Mouse (Mus musculus): Measurements from ENCODE around the gene Gm13275. TPM values are rescaled to one million over a fixed set of nuclear protein-coding genes. Genes with fewer than 3 reads are reported as not detected.
"Not testable (repeated sequence)": the region's sequence is repeated elsewhere in the genome, so short reads cannot be mapped to it uniquely, and the experiment has no call there.

The Gm13275 gene
- total and polyA plus RNA-seq, 3 experiments = 0.52 TPM; not detected in 2

GRCm38 (mm10) chr4:88776622-88777021 lies 17.7 kb upstream of the Gm13275 start, which contains the start of gene Gm13289:
Gm13289 (plus strand) TSS chr4:88776922.
- not testable (repeated sequence) for H3K9me3 ChIP-seq (replicated peaks; ENCODE audit: insufficient read depth, low read length); H3K27me3 ChIP-seq (ENCODE audit: control insufficient read depth in 1 of 2, insufficient read depth in 2 of 2, low read length in 2 of 2); DNase-seq (ENCODE audit: low read depth, low spot score); H3K4me3 ChIP-seq (ENCODE audit: control insufficient read depth in 1 of 2, insufficient read depth in 1 of 2, low read depth in 2 of 2, low read length in 2 of 2); H3K27ac ChIP-seq (ENCODE audit: control insufficient read depth, low read depth, low read length); H3K9ac ChIP-seq (ENCODE audit: control insufficient read depth, low read depth, low read length, poor library complexity, severe bottlenecking); H3K79me2 ChIP-seq (ENCODE audit: control insufficient read depth, insufficient read depth, low read length, poor library complexity); H3K4me1 ChIP-seq (ENCODE audit: control insufficient read depth in 1 of 2, insufficient read depth in 2 of 2, low read length in 2 of 2); H3K36me3 ChIP-seq (ENCODE audit: control insufficient read depth in 1 of 2, insufficient read depth in 2 of 2, low read length in 2 of 2)

DNA sequence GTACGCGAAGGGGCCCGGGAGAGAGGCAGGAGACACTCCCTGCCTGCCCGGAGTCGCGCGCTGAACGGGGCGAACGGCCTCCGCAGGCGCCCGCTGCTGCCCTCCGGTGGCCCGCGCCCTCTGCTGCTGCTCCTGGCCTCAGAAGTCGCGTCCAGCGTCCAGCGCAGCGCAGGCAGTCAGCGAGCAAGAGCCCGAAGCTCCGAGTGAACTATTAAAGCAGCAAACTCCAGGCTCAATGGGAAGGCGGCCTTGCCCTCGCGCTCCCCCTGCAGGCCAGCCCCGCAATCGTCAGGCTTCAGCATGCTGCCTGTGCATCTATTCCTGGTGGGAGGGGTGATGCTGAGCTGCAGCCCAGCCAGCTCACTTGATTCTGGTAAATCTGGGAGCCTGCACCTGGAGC lies 14.7 kb upstream of the Gm13275 start, which contains the start of gene Gm13272:
Gm13272 (plus strand) TSS at position 301 of the 400 bp plus-strand sequence.
- not testable (repeated sequence) for H3K4me3 ChIP-seq (ENCODE audit: control insufficient read depth in 1 of 2, insufficient read depth in 1 of 2, low read depth in 2 of 2, low read length in 2 of 2); H3K4me1 ChIP-seq (ENCODE audit: control insufficient read depth in 1 of 2, insufficient read depth in 2 of 2, low read length in 2 of 2); H3K27me3 ChIP-seq (ENCODE audit: control insufficient read depth in 1 of 2, insufficient read depth in 2 of 2, low read length in 2 of 2); H3K36me3 ChIP-seq (ENCODE audit: control insufficient read depth in 1 of 2, insufficient read depth in 2 of 2, low read length in 2 of 2); H3K9me3 ChIP-seq (replicated peaks; ENCODE audit: insufficient read depth, low read length); DNase-seq (ENCODE audit: low read depth, low spot score); H3K9ac ChIP-seq (ENCODE audit: control insufficient read depth, low read depth, low read length, poor library complexity, severe bottlenecking); H3K79me2 ChIP-seq (ENCODE audit: control insufficient read depth, insufficient read depth, low read length, poor library complexity); H3K27ac ChIP-seq (ENCODE audit: control insufficient read depth, low read depth, low read length)

GRCm38 (mm10) chr4:88780320-88780719 lies 14.0 kb upstream of the Gm13275 start:
- not testable (repeated sequence) for H3K4me1 ChIP-seq (ENCODE audit: control insufficient read depth in 1 of 2, insufficient read depth in 2 of 2, low read length in 2 of 2); DNase-seq (ENCODE audit: low read depth, low spot score); H3K4me3 ChIP-seq (ENCODE audit: control insufficient read depth in 1 of 2, insufficient read depth in 1 of 2, low read depth in 2 of 2, low read length in 2 of 2); H3K36me3 ChIP-seq (ENCODE audit: control insufficient read depth in 1 of 2, insufficient read depth in 2 of 2, low read length in 2 of 2); H3K9ac ChIP-seq (ENCODE audit: control insufficient read depth, low read depth, low read length, poor library complexity, severe bottlenecking); H3K27ac ChIP-seq (ENCODE audit: control insufficient read depth, low read depth, low read length); H3K79me2 ChIP-seq (ENCODE audit: control insufficient read depth, insufficient read depth, low read length, poor library complexity); H3K27me3 ChIP-seq (ENCODE audit: control insufficient read depth in 1 of 2, insufficient read depth in 2 of 2, low read length in 2 of 2); H3K9me3 ChIP-seq (replicated peaks; ENCODE audit: insufficient read depth, low read length)

DNA sequence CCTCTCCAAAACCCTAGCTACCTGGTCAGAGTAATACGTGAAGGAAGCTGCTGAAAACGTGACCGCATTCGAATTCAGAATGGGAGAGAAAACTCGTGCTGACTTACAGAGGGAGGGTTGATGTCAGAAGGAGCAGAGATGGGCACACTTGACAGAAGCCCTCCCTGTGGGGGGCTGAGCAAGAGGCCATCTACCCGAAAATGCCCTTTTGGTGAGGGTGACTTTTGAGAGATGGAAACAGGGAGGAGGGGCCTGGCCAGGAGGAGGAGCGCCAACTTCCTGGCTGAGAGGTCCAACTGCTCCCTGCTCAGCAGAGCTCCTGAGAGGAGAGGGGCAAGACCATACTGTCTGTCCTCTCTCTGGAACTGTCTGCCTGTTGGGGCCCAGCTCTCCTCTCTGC lies 12.5 kb upstream of the Gm13275 start, which contains the start of gene Ifnz:
Ifnz (plus strand) TSS at position 301 of the 400 bp plus-strand sequence.
- not testable (repeated sequence) for H3K9me3 ChIP-seq (replicated peaks; ENCODE audit: insufficient read depth, low read length); H3K36me3 ChIP-seq (ENCODE audit: control insufficient read depth in 1 of 2, insufficient read depth in 2 of 2, low read length in 2 of 2); H3K4me1 ChIP-seq (ENCODE audit: control insufficient read depth in 1 of 2, insufficient read depth in 2 of 2, low read length in 2 of 2); DNase-seq (ENCODE audit: low read depth, low spot score); H3K27me3 ChIP-seq (ENCODE audit: control insufficient read depth in 1 of 2, insufficient read depth in 2 of 2, low read length in 2 of 2); H3K4me3 ChIP-seq (ENCODE audit: control insufficient read depth in 1 of 2, insufficient read depth in 1 of 2, low read depth in 2 of 2, low read length in 2 of 2); H3K9ac ChIP-seq (ENCODE audit: control insufficient read depth, low read depth, low read length, poor library complexity, severe bottlenecking); H3K27ac ChIP-seq (ENCODE audit: control insufficient read depth, low read depth, low read length); H3K79me2 ChIP-seq (ENCODE audit: control insufficient read depth, insufficient read depth, low read length, poor library complexity)

GRCm38 (mm10) chr4:88782335-88782734 lies 12.0 kb upstream of the Gm13275 start:
- not testable (repeated sequence) for H3K9me3 ChIP-seq (replicated peaks; ENCODE audit: insufficient read depth, low read length); H3K36me3 ChIP-seq (ENCODE audit: control insufficient read depth in 1 of 2, insufficient read depth in 2 of 2, low read length in 2 of 2); H3K27ac ChIP-seq (ENCODE audit: control insufficient read depth, low read depth, low read length); H3K4me1 ChIP-seq (ENCODE audit: control insufficient read depth in 1 of 2, insufficient read depth in 2 of 2, low read length in 2 of 2); H3K79me2 ChIP-seq (ENCODE audit: control insufficient read depth, insufficient read depth, low read length, poor library complexity); DNase-seq (ENCODE audit: low read depth, low spot score); H3K27me3 ChIP-seq (ENCODE audit: control insufficient read depth in 1 of 2, insufficient read depth in 2 of 2, low read length in 2 of 2); H3K9ac ChIP-seq (ENCODE audit: control insufficient read depth, low read depth, low read length, poor library complexity, severe bottlenecking); H3K4me3 ChIP-seq (ENCODE audit: control insufficient read depth in 1 of 2, insufficient read depth in 1 of 2, low read depth in 2 of 2, low read length in 2 of 2)

GRCm38 (mm10) chr4:88785409-88785808 lies 8.9 kb upstream of the Gm13275 start, which contains the start of gene Gm13276:
Gm13276 (plus strand) TSS chr4:88785709.
- not testable (repeated sequence) for H3K27me3 ChIP-seq (ENCODE audit: control insufficient read depth in 1 of 2, insufficient read depth in 2 of 2, low read length in 2 of 2); H3K9me3 ChIP-seq (replicated peaks; ENCODE audit: insufficient read depth, low read length); H3K79me2 ChIP-seq (ENCODE audit: control insufficient read depth, insufficient read depth, low read length, poor library complexity); H3K4me1 ChIP-seq (ENCODE audit: control insufficient read depth in 1 of 2, insufficient read depth in 2 of 2, low read length in 2 of 2); H3K9ac ChIP-seq (ENCODE audit: control insufficient read depth, low read depth, low read length, poor library complexity, severe bottlenecking); H3K36me3 ChIP-seq (ENCODE audit: control insufficient read depth in 1 of 2, insufficient read depth in 2 of 2, low read length in 2 of 2); H3K27ac ChIP-seq (ENCODE audit: control insufficient read depth, low read depth, low read length); H3K4me3 ChIP-seq (ENCODE audit: control insufficient read depth in 1 of 2, insufficient read depth in 1 of 2, low read depth in 2 of 2, low read length in 2 of 2); DNase-seq (ENCODE audit: low read depth, low spot score)

GRCm38 (mm10) chr4:88788402-88788801 lies 5.9 kb upstream of the Gm13275 start, which contains the start of gene Gm13277:
Gm13277 (plus strand) TSS chr4:88788632.
- not testable (repeated sequence) for H3K4me1 ChIP-seq (ENCODE audit: control insufficient read depth in 1 of 2, insufficient read depth in 2 of 2, low read length in 2 of 2); DNase-seq (ENCODE audit: low read depth, low spot score)

More at GRCm38 (mm10) chr4:88788402-88788801, 5.9 kb upstream of the Gm13275 start, which contains the start of gene Gm13277:
- H3K9ac ChIP-seq (ENCODE audit: control insufficient read depth, low read depth, low read length, poor library complexity, severe bottlenecking); H3K27me3 ChIP-seq (ENCODE audit: control insufficient read depth in 1 of 2, insufficient read depth in 2 of 2, low read length in 2 of 2); H3K27ac ChIP-seq (ENCODE audit: control insufficient read depth, low read depth, low read length); H3K4me3 ChIP-seq (ENCODE audit: control insufficient read depth in 1 of 2, insufficient read depth in 1 of 2, low read depth in 2 of 2, low read length in 2 of 2); H3K9me3 ChIP-seq (replicated peaks; ENCODE audit: insufficient read depth, low read length); H3K36me3 ChIP-seq (ENCODE audit: control insufficient read depth in 1 of 2, insufficient read depth in 2 of 2, low read length in 2 of 2); H3K79me2 ChIP-seq (ENCODE audit: control insufficient read depth, insufficient read depth, low read length, poor library complexity): not testable (repeated sequence)

Data from MEL (cell line).